Mouse (Mus musculus): Measurements from ENCODE around the gene Rxrb. TPM values are rescaled to one million over a fixed set of nuclear protein-coding genes. Genes with fewer than 3 reads are reported as not detected.

Gene Rxrb
- polyA plus RNA-seq, 1 experiment from 2014 or later = 44.7 TPM

DNA sequence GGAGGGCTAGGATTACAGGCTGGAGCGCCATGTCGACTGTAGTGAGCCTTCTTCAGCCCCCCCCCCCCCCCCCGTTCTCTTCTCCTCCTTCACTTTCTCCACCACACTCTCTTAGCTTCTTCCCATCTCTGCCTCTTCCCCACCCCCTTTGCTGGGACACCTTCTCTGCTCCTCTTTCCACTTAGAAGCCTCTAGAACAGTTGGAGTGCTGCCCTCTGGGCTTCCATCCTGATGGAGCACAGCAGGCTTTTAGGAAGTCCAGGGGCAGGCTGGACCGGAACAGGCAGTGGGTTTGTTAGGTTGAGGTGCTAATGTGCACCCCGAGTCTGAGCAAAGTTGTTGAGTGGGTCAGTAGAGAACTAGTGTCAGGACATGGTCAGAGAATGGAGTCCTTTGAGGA lies 21.5 kb upstream of the Rxrb start:
- Histone ChIP-seq H3K9me3 (0 out of 2 replicates have a peak, but pooled peaks cover 3% of the 10 kb centered on the region), H3K4me3 (no peak overlapping the region), H3K27ac (replicated peaks) (no peak overlapping the region), H3K4me1 (no peaks in the 10 kb centered on the region), H3K36me3 (replicated peaks) (peaks cover 4% of the 10 kb centered on the region), H3K27me3 (replicated peaks; ENCODE audit: low read depth, poor library complexity, severe bottlenecking) (no peaks in the 10 kb centered on the region)
- WGBS = 82% methylated on average over 5 of the region's 5 CpGs
- no peak for DNase-seq (ENCODE audit: low spot score)

GRCm38 (mm10) chr17:34013436-34013835 lies 18.2 kb upstream of the Rxrb start:
- no peak for DNase-seq (ENCODE audit: low spot score)
- 93% methylated on average over 8 of the region's 8 CpGs for WGBS
- Histone ChIP-seq H3K36me3 (replicated peaks) (peaks cover 12% of the 10 kb centered on the region), H3K4me1 (no peaks in the 10 kb centered on the region), H3K9me3 (peaks cover 17% of the 10 kb centered on the region; the same call in 1 of the 2 replicates), H3K27ac (replicated peaks) (no peak overlapping the region), H3K4me3 (no peak overlapping the region), H3K27me3 (replicated peaks; ENCODE audit: low read depth, poor library complexity, severe bottlenecking) (no peaks in the 10 kb centered on the region)

DNA sequence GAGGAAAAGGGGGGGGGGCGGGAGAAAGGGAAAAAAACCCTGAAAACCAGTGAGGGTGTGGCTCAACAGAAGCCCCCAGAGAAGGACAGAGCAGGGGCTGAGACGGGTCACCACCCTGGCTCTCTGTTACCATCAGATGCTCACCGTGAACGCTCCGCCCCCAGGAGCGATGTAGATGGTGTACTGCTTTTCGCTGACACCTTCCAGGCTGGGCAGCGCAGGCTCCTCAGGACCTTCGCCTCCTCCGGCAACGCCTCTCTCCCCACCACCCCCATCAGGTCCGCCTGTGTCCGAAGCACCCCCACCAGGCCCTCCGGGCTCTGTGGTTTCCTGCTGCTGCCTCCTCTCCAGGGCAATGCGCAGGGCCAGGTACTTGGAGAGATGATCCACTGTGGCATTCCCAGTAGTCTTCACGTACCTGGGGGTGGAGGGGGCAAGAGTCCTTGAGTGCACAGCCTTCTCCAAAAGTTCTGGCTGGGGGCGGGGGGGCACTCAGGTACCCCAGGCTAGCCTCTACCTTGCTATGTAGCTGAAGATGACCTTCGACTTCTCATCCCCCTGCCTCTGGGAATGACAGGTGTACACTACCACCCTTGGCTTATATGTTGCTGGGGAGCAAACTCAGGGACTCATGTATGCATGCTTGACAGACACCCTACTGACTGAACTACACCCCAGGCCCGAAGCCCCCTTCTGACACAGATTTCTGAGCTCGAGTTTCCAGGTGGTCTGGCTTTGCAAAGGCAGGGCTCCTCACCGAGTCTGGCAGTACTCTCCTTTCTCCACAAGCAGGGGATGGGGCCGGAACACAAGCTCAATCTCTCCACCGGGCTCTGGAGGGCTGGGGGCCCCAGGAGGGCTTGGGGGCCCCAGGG lies 9.8 kb upstream of the Rxrb start:
- peaks cover 27% of the 10 kb centered on the region for H3K9me3 ChIP-seq
- WGBS = 95% methylated on average over 23 of the region's 23 CpGs
- peaks cover 41% of the 10 kb centered on the region for H3K4me1 ChIP-seq
- peak overlapping the region; percentile 22; the same call in 1 of the 2 replicates for H3K4me3 ChIP-seq
- no peaks in the 10 kb centered on the region for H3K27me3 ChIP-seq (replicated peaks; ENCODE audit: low read depth, poor library complexity, severe bottlenecking)
- H3K27ac ChIP-seq (replicated peaks) = 0 out of 2 replicates have a peak overlapping the region, but pooled peaks have one; percentile 40
- peaks cover 48% of the 10 kb centered on the region for H3K36me3 ChIP-seq (replicated peaks)
- no peak for DNase-seq (ENCODE audit: low spot score)

DNA sequence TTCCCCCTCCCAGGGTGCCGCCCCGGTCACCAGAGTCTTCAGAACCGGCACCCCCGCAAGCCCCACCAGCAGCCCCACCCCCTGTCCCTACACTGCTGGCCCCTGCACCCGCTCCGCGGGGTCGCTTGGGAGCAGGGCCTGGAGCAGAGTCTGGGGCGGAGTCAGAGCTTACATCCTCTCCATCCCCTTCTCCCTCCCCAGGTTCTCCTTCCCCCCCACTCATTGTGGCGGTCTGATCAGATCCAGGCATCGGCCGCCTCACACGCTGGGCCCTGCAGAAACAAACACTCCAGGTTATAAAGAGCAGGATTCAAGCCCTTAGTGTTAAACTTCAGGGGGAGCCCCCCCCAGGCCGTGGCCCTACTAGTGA lies 9.2 kb upstream of the Rxrb start:
- Histone ChIP-seq H3K9me3 (peaks cover 24% of the 10 kb centered on the region), H3K27me3 (replicated peaks; ENCODE audit: low read depth, poor library complexity, severe bottlenecking) (no peaks in the 10 kb centered on the region), H3K4me1 (peaks cover 47% of the 10 kb centered on the region), H3K4me3 (peak overlapping the region; percentile 22; the same call in 1 of the 2 replicates), H3K36me3 (replicated peaks) (peaks cover 46% of the 10 kb centered on the region), H3K27ac (replicated peaks) (0 out of 2 replicates have a peak overlapping the region, but pooled peaks have one; percentile 40)
- DNase-seq (ENCODE audit: low spot score) = no peak
- WGBS = 94% methylated on average over 14 of the region's 14 CpGs

GRCm38 (mm10) chr17:34022987-34023386 lies 8.6 kb upstream of the Rxrb start:
- peaks cover 53% of the 10 kb centered on the region for H3K4me1 ChIP-seq
- peak overlapping the region; percentile 96 for H3K4me3 ChIP-seq
- no peak for DNase-seq (ENCODE audit: low spot score)
- H3K27me3 ChIP-seq (replicated peaks; ENCODE audit: low read depth, poor library complexity, severe bottlenecking) = no peaks in the 10 kb centered on the region
- H3K27ac ChIP-seq (replicated peaks) = peak overlapping the region; percentile 24; the same call in 1 of the 2 replicates
- H3K36me3 ChIP-seq (replicated peaks) = peaks cover 48% of the 10 kb centered on the region
- 96% methylated on average over 20 of the region's 20 CpGs for WGBS
- peaks cover 24% of the 10 kb centered on the region for H3K9me3 ChIP-seq

- H3K36me3 ChIP-seq (replicated peaks) = peaks cover 55% of the 10 kb centered on the region
- no peak for DNase-seq (ENCODE audit: low spot score)
- H3K4me1 ChIP-seq = peaks cover 60% of the 10 kb centered on the region
- H3K27ac ChIP-seq (replicated peaks) = peak overlapping the region; percentile 97
- WGBS = 75% methylated on average over 9 of the region's 9 CpGs
- H3K27me3 ChIP-seq (replicated peaks; ENCODE audit: low read depth, poor library complexity, severe bottlenecking) = no peaks in the 10 kb centered on the region
- H3K4me3 ChIP-seq = peak overlapping the region; percentile 96
- H3K9me3 ChIP-seq = peaks cover 21% of the 10 kb centered on the region
Measured at GRCm38 (mm10) chr17:34023678-34024077, 7.9 kb upstream of the Rxrb start.

GRCm38 (mm10) chr17:34024317-34024821 lies 7.2 kb upstream of the Rxrb start, which contains the start of gene Ring1:
Gene Ring1, minus strand, starts transcription at chr17:34024680.
- H3K4me1 ChIP-seq = peaks cover 66% of the 10 kb centered on the region
- DNase-seq (ENCODE audit: low spot score) = peak; percentile 95
- H3K36me3 ChIP-seq (replicated peaks) = peaks cover 58% of the 10 kb centered on the region
- no peaks in the 10 kb centered on the region for H3K27me3 ChIP-seq (replicated peaks; ENCODE audit: low read depth, poor library complexity, severe bottlenecking)
- peak within 1 kb of the TSS; percentile 97 for H3K27ac ChIP-seq (replicated peaks)
- WGBS = 1% methylated on average over 58 of the region's 58 CpGs
- H3K4me3 ChIP-seq = peak within 1 kb of the TSS; percentile 96
- peaks cover 17% of the 10 kb centered on the region for H3K9me3 ChIP-seq

- Histone ChIP-seq H3K9me3 (peaks cover 9% of the 10 kb centered on the region), H3K4me3 (peak overlapping the region; percentile 96), H3K27ac (replicated peaks) (peak overlapping the region; percentile 97), H3K4me1 (peaks cover 74% of the 10 kb centered on the region), H3K36me3 (replicated peaks) (peaks cover 58% of the 10 kb centered on the region), H3K27me3 (replicated peaks; ENCODE audit: low read depth, poor library complexity, severe bottlenecking) (no peaks in the 10 kb centered on the region)
- under 1% methylated on average over 57 of the region's 57 CpGs for WGBS
- DNase-seq (ENCODE audit: low spot score) = peak; percentile 68
Measured at GRCm38 (mm10) chr17:34024861-34025755, 6.5 kb upstream of the Rxrb start.

DNA sequence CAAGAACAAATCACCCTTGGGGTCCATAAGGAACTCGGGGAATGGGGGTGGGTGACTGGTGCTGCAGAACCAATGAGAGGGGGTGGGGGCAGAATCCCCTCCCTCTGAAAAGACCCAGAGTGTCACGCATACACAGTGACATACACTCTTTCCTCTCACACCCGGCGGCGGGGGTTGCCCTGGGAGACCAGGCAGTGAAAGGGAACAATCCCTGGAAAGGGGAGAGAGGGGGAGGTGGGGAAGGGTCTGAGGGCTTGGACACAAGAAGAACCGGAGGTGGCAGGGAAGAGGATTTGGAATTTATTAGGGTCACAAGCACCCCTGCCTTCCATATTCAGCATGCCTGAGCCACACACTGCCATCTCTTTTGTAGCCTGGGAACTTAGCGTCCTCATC lies 5.9 kb upstream of the Rxrb start:
- Histone ChIP-seq H3K27me3 (replicated peaks; ENCODE audit: low read depth, poor library complexity, severe bottlenecking) (no peaks in the 10 kb centered on the region), H3K27ac (replicated peaks) (peak overlapping the region; percentile 97), H3K36me3 (replicated peaks) (peaks cover 57% of the 10 kb centered on the region), H3K9me3 (peaks cover 5% of the 10 kb centered on the region; the same call in 1 of the 2 replicates), H3K4me1 (peaks cover 80% of the 10 kb centered on the region), H3K4me3 (peak overlapping the region; percentile 96)
- 8% methylated on average over 7 of the region's 7 CpGs for WGBS
- DNase-seq (ENCODE audit: low spot score) = peak; percentile 79

GRCm38 (mm10) chr17:34026221-34026620 lies 5.4 kb upstream of the Rxrb start:
- Histone ChIP-seq H3K27ac (replicated peaks) (peak overlapping the region; percentile 97), H3K27me3 (replicated peaks; ENCODE audit: low read depth, poor library complexity, severe bottlenecking) (no peaks in the 10 kb centered on the region), H3K9me3 (peaks cover under 1% of the 10 kb centered on the region; the same call in 1 of the 2 replicates), H3K4me1 (peaks cover 82% of the 10 kb centered on the region), H3K36me3 (replicated peaks) (peaks cover 53% of the 10 kb centered on the region), H3K4me3 (peak overlapping the region; percentile 96)
- DNase-seq (ENCODE audit: low spot score) = no peak
- WGBS = 30% methylated on average over 2 of the region's 2 CpGs

GRCm38 (mm10) chr17:34026917-34027655 lies 4.5 kb upstream of the Rxrb start:
- peak overlapping the region; percentile 96 for H3K4me3 ChIP-seq
- DNase-seq (ENCODE audit: low spot score) = peak; percentile 40
- H3K27me3 ChIP-seq (replicated peaks; ENCODE audit: low read depth, poor library complexity, severe bottlenecking) = no peaks in the 10 kb centered on the region
- H3K36me3 ChIP-seq (replicated peaks) = peaks cover 44% of the 10 kb centered on the region
- no peaks in the 10 kb centered on the region for H3K9me3 ChIP-seq
- H3K27ac ChIP-seq (replicated peaks) = peak overlapping the region; percentile 97
- WGBS = 7% methylated on average over 36 of the region's 36 CpGs
- H3K4me1 ChIP-seq = peaks cover 79% of the 10 kb centered on the region
